Mouse (Mus musculus): ENCODE results near the gene Plekhm3. TPM values are rescaled to one million over a fixed set of nuclear protein-coding genes. Genes with fewer than 3 reads are reported as not detected.

The Plekhm3 gene
- polyA plus RNA-seq, 1 experiment from 2014 or later, result 2.2 TPM

- no peaks in the 10 kb centered on the region for H3K4me1 ChIP-seq (replicated peaks; ENCODE audit: control insufficient read depth, insufficient read depth)
- H3K4me3 ChIP-seq (ENCODE audit: low read depth, low read length), result no peak overlapping the region
- ATAC-seq (ENCODE audit: low FRiP score, low TSS enrichment) (no peak), DNase-seq (ENCODE audit: low spot score) (no peak)
- TF ChIP-seq CTCF (IDR thresholded peaks at IDR 0.05; ENCODE audit: low read depth) (no peak), EP300 (optimal IDR thresholded peaks at IDR 0.05) (no peak)
- H3K4me2 ChIP-seq (replicated peaks; ENCODE audit: low read depth), result no peak overlapping the region
- WGBS, result 73% methylated on average over 5 of the region's 5 CpGs
- H3K36me3 ChIP-seq (ENCODE audit: control insufficient read depth, insufficient read depth, low read length), result no peaks in the 10 kb centered on the region
- no peak overlapping the region for H3K9ac ChIP-seq (ENCODE audit: low read length)
- no peak overlapping the region for H3K27ac ChIP-seq (replicated peaks)
- H3K27me3 ChIP-seq (ENCODE audit: control insufficient read depth, insufficient read depth, low read length), result no peaks in the 10 kb centered on the region
- no peaks in the 10 kb centered on the region for H3K9me3 ChIP-seq (ENCODE audit: control insufficient read depth, low read length)
Measured at GRCm38 (mm10) chr1:64916884-64917507, 39.6 kb downstream of the Plekhm3 start.

- Histone ChIP-seq H3K9me3 (ENCODE audit: control insufficient read depth, low read length) (no peaks in the 10 kb centered on the region), H3K4me2 (replicated peaks; ENCODE audit: low read depth) (no peak overlapping the region), H3K4me1 (replicated peaks; ENCODE audit: control insufficient read depth, insufficient read depth) (no peaks in the 10 kb centered on the region), H3K9ac (ENCODE audit: low read length) (no peak overlapping the region), H3K36me3 (ENCODE audit: control insufficient read depth, insufficient read depth, low read length) (no peaks in the 10 kb centered on the region), H3K4me3 (ENCODE audit: low read depth, low read length) (no peak overlapping the region), H3K27me3 (ENCODE audit: control insufficient read depth, insufficient read depth, low read length) (no peaks in the 10 kb centered on the region), H3K27ac (replicated peaks) (no peak overlapping the region)
- WGBS, result 80% methylated on average over 3 of the region's 3 CpGs
- ATAC-seq (ENCODE audit: low FRiP score, low TSS enrichment), result no peak
- TF ChIP-seq CTCF (IDR thresholded peaks at IDR 0.05; ENCODE audit: low read depth) (no peak), EP300 (optimal IDR thresholded peaks at IDR 0.05) (no peak)
- no peak for DNase-seq (ENCODE audit: low spot score)
Measured at GRCm38 (mm10) chr1:64914356-64914755, 42.3 kb downstream of the Plekhm3 start.

GRCm38 (mm10) chr1:64907740-64908139 lies 48.9 kb downstream of the Plekhm3 start:
- H3K4me1 ChIP-seq (replicated peaks; ENCODE audit: control insufficient read depth, insufficient read depth), result no peaks in the 10 kb centered on the region
- WGBS, result 70% methylated on average over 2 of the region's 2 CpGs
- no peak overlapping the region for H3K4me3 ChIP-seq (ENCODE audit: low read depth, low read length)
- no peak overlapping the region for H3K9ac ChIP-seq (ENCODE audit: low read length)
- no peaks in the 10 kb centered on the region for H3K9me3 ChIP-seq (ENCODE audit: control insufficient read depth, low read length)
- DNase-seq (ENCODE audit: low spot score) (no peak), ATAC-seq (ENCODE audit: low FRiP score, low TSS enrichment) (no peak)
- TF ChIP-seq CTCF (IDR thresholded peaks at IDR 0.05; ENCODE audit: low read depth) (no peak), EP300 (optimal IDR thresholded peaks at IDR 0.05) (no peak)
- H3K27me3 ChIP-seq (ENCODE audit: control insufficient read depth, insufficient read depth, low read length), result no peaks in the 10 kb centered on the region
- H3K4me2 ChIP-seq (replicated peaks; ENCODE audit: low read depth), result no peak overlapping the region
- no peaks in the 10 kb centered on the region for H3K36me3 ChIP-seq (ENCODE audit: control insufficient read depth, insufficient read depth, low read length)
- H3K27ac ChIP-seq (replicated peaks), result no peak overlapping the region

DNA sequence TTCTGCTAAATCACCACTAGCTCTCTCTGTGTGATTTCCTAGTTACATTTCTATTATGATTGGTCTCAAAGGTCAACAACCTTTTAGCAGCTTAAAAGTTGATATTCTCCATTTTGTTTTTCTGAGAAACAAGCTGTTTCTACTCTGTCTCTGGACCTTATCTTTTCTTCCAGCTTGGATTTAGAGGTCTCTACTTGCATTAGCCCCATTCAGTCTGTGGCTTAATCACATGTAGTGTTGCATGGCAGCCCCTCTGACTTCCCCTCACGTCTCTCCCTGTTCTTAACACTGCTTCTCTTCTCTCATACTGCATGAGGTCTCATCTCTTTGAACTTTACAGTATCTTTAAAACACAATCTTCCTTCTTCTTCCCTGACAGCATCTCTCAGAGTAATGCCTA lies 50.4 kb downstream of the Plekhm3 start:
- no peak for TF ChIP-seq CTCF (IDR thresholded peaks at IDR 0.05; ENCODE audit: low read depth)
- TF ChIP-seq EP300 (optimal IDR thresholded peaks at IDR 0.05), result no peak
- no peak for ATAC-seq (ENCODE audit: low FRiP score, low TSS enrichment)
- Histone ChIP-seq H3K4me1 (replicated peaks; ENCODE audit: control insufficient read depth, insufficient read depth) (no peaks in the 10 kb centered on the region), H3K4me2 (replicated peaks; ENCODE audit: low read depth) (no peak overlapping the region), H3K9ac (ENCODE audit: low read length) (no peak overlapping the region), H3K4me3 (ENCODE audit: low read depth, low read length) (no peak overlapping the region), H3K36me3 (ENCODE audit: control insufficient read depth, insufficient read depth, low read length) (no peaks in the 10 kb centered on the region), H3K27ac (replicated peaks) (no peak overlapping the region), H3K9me3 (ENCODE audit: control insufficient read depth, low read length) (no peaks in the 10 kb centered on the region), H3K27me3 (ENCODE audit: control insufficient read depth, insufficient read depth, low read length) (no peaks in the 10 kb centered on the region)
- no peak for DNase-seq (ENCODE audit: low spot score)
- 63% methylated on average over 1 of the region's 1 CpGs for WGBS

DNA sequence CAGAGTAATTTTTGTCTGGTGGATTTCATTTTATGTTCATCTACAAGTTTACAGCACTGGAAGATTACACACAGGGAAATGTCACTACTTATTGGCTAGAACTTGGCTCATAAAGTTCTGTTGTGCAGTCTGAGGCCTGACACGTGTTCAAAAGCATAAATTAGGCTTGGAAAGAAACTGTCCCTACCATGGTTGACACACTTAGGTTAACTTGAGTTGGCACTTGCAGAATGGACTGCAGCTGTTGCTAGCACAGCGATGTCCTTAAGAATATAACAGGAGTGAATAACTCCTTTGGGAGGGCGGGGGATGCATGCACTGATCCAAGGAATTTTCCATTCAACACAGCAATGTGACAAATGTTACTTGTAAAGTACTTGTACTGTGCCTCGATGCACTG lies 53.2 kb downstream of the Plekhm3 start:
- ATAC-seq (ENCODE audit: low FRiP score, low TSS enrichment) (no peak), DNase-seq (ENCODE audit: low spot score) (no peak)
- H3K27ac ChIP-seq (replicated peaks), result no peak overlapping the region
- no peak overlapping the region for H3K4me3 ChIP-seq (ENCODE audit: low read depth, low read length)
- no peaks in the 10 kb centered on the region for H3K36me3 ChIP-seq (ENCODE audit: control insufficient read depth, insufficient read depth, low read length)
- no peaks in the 10 kb centered on the region for H3K9me3 ChIP-seq (ENCODE audit: control insufficient read depth, low read length)
- 61% methylated on average over 4 of the region's 4 CpGs for WGBS
- H3K4me1 ChIP-seq (replicated peaks; ENCODE audit: control insufficient read depth, insufficient read depth), result no peaks in the 10 kb centered on the region
- no peak for TF ChIP-seq EP300 (optimal IDR thresholded peaks at IDR 0.05)
- no peak for TF ChIP-seq CTCF (IDR thresholded peaks at IDR 0.05; ENCODE audit: low read depth)
- H3K27me3 ChIP-seq (ENCODE audit: control insufficient read depth, insufficient read depth, low read length), result no peaks in the 10 kb centered on the region
- no peak overlapping the region for H3K9ac ChIP-seq (ENCODE audit: low read length)
- H3K4me2 ChIP-seq (replicated peaks; ENCODE audit: low read depth), result no peak overlapping the region

- no peak for TF ChIP-seq CTCF (IDR thresholded peaks at IDR 0.05; ENCODE audit: low read depth)
- no peak for TF ChIP-seq EP300 (optimal IDR thresholded peaks at IDR 0.05)
Measured at GRCm38 (mm10) chr1:64902804-64903203, 53.8 kb downstream of the Plekhm3 start.

More at GRCm38 (mm10) chr1:64902804-64903203, 53.8 kb downstream of the Plekhm3 start:
- no peak for ATAC-seq (ENCODE audit: low FRiP score, low TSS enrichment)
- DNase-seq (ENCODE audit: low spot score), result no peak
- Histone ChIP-seq H3K27me3 (ENCODE audit: control insufficient read depth, insufficient read depth, low read length) (no peaks in the 10 kb centered on the region), H3K4me2 (replicated peaks; ENCODE audit: low read depth) (no peak overlapping the region), H3K27ac (replicated peaks) (no peak overlapping the region), H3K36me3 (ENCODE audit: control insufficient read depth, insufficient read depth, low read length) (no peaks in the 10 kb centered on the region), H3K9ac (ENCODE audit: low read length) (no peak overlapping the region), H3K4me3 (ENCODE audit: low read depth, low read length) (no peak overlapping the region), H3K4me1 (replicated peaks; ENCODE audit: control insufficient read depth, insufficient read depth) (no peaks in the 10 kb centered on the region), H3K9me3 (ENCODE audit: control insufficient read depth, low read length) (no peaks in the 10 kb centered on the region)
- WGBS, result 40% methylated on average over 2 of the region's 2 CpGs
